Mouse (Mus musculus) neural tube, embryonic 13.5 days (tissue): ENCODE results near the gene Map10. TPM values are rescaled to one million over a fixed set of nuclear protein-coding genes. Genes with fewer than 3 reads are reported as not detected.

Experiments used
- polyA plus RNA-seq: library from polyadenylated mRNA; unstranded; fragments of >200 nt; fragmentation: Nextera tagmentation; extraction: Ambion mirVana; gene quantifications from 2 replicates; pipeline ENCODE4 v1.2.1, GENCODE M21; 2015

The Map10 gene
- polyA plus RNA-seq, 1 experiment from 2014 or later = 7.0 TPM

Other genes with a start within 250 kb of the Map10 start
- 19.7 and 22.9 TPM in 2 replicates for gene Sipa1l2, start 100.0 kb upstream of the Map10 start, polyA plus RNA-seq
- gene Ntpcr, start 60.1 kb downstream of the Map10 start, polyA plus RNA-seq = 24.7 and 32.9 TPM in 2 replicates
- 2.8 and 3.7 TPM in 2 replicates for gene Pcnx2, start 228.5 kb downstream of the Map10 start, polyA plus RNA-seq
- gene Map3k21, start 240.6 kb downstream of the Map10 start, polyA plus RNA-seq = 0.18 and 0.24 TPM in 2 replicates